ENCODE assay signal across 8 mouse cellular contexts in the genomic region with DNA sequence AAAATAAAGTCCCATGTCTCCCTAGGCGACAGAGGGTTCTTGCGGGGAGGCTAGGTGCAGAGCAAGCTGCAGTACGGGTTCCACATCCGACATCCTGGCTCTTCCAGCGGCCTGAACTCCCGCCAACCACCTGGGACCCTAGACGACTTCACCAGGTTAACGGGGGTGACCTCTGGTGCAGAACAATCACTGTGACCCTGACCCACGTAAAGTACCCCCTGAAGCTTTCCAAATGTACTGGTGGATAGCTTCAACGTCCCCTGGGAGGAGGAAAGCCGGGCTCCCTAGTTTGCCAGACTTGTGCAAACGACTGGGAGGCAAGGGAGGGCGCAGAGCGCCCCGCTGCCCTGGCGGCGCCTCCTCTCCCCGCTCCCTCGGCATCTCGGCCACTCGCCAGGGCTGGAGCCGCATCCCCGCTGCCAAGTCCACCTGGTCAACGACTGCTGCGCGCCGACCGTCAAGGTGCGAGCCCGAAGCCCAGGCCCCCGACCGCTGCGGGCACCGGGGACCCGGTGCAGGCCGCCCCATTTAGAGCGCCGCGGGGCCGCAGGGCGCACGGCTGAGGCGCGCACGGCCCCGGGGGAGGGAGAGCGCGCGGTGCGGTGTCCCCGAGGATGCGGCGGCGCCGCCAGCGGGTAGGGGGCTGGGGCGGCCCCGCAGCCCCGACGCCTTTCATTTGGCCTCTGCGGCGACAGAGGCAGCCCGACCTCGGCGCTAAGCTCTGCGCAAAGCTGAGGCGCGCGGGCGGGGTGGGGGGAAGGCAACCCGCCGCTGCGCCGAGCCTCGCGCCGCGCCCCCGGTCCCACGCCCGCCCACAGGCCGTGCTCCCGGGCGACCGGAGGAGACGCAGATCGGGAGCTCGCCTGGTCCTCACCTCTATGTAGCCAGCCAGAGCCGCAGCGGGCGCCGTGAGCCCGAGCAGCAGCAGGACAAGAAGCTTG. TPM values are rescaled to one million over a fixed set of nuclear protein-coding genes. Genes with fewer than 3 reads are reported as not detected.
A peak's percentile ranks its signal among the peaks of the same experiment; 100 is the strongest.
DNase-seq lines count a peak whose midpoint lies in the region; ATAC-seq and TF ChIP-seq lines count a peak whose summit lies in the region.

No protein-coding gene starts in this region.

- H3K9ac ChIP-seq in hindbrain, embryonic 14.5 days = peak overlapping the region; percentile 92
- peak overlapping the region; percentile 90 for H3K9ac ChIP-seq in midbrain, embryonic 11.5 days (ENCODE audit: low read length)

- peak overlapping the region; percentile 87 for H3K4me3 ChIP-seq in layer of hippocampus, adult 2 months
- H3K4me3 ChIP-seq in hindbrain, embryonic 14.5 days (replicated peaks; ENCODE audit: low read length) = peak overlapping the region; percentile 94
- H3K4me3 ChIP-seq in midbrain, embryonic 11.5 days (ENCODE audit: low read depth, low read length) = peak overlapping the region; percentile 98
- H3K4me3 ChIP-seq in spleen, adult 2 months (ENCODE audit: extremely low read depth, insufficient read depth, insufficient read length) = peak overlapping the region; percentile 87

- TF ChIP-seq CTCF in layer of hippocampus, adult 2 months (conservative IDR thresholded peaks at IDR 0.05) = no peak
- no peak for TF ChIP-seq CTCF in spleen, adult 2 months (IDR thresholded peaks at IDR 0.05; ENCODE audit: extremely low read depth, insufficient read depth, insufficient read length, insufficient replicate concordance)

- peak; percentile 75 for ATAC-seq in hindbrain, embryonic 14.5 days (ENCODE audit: low FRiP score)
- ATAC-seq in midbrain, embryonic 11.5 days (ENCODE audit: low FRiP score) = peak; percentile 65

- peak overlapping the region; percentile 90 for H3K4me2 ChIP-seq in hindbrain, embryonic 14.5 days (replicated peaks)
- H3K4me2 ChIP-seq in midbrain, embryonic 11.5 days = peak overlapping the region; percentile 95

- peak; percentile 7 to 32 for DNase-seq in layer of hippocampus, adult 2 months (ENCODE audit: low spot score in 2 of 2)
- no peak for DNase-seq in layer of hippocampus, adult 9-10 months (ENCODE audit: low spot score)
- peak; percentile 83 for DNase-seq in cerebellum, adult 9-11 months
- peak; percentile 11 to 39 for DNase-seq in frontal cortex, postnatal 10 days (ENCODE audit: low spot score in 2 of 2)
- DNase-seq in hindbrain, embryonic 14.5 days (ENCODE audit: low spot score) = no peak
- DNase-seq in left cerebral cortex, postnatal 36 days (ENCODE audit: low spot score in 2 of 2) = peak; percentile 30 to 40
- peak; percentile 93 for DNase-seq in midbrain, embryonic 11.5 days (ENCODE audit: low spot score, missing footprints)
- peak in 1 of 2 experiments; percentile 13 for DNase-seq in spleen, adult 2 months (ENCODE audit: low read depth in 1 of 2, low spot score in 2 of 2)

- no peaks in the 10 kb centered on the region for H3K36me3 ChIP-seq in hindbrain, embryonic 14.5 days (replicated peaks; ENCODE audit: control insufficient read depth, insufficient read depth)
- H3K36me3 ChIP-seq in midbrain, embryonic 11.5 days (ENCODE audit: control insufficient read depth, insufficient read depth, low read length) = no peaks in the 10 kb centered on the region
- H3K36me3 ChIP-seq in spleen, adult 2 months (ENCODE audit: control insufficient read depth, insufficient read depth, low read length) = no peaks in the 10 kb centered on the region

- no peak for TF ChIP-seq POLR2A in spleen, adult 2 months (IDR thresholded peaks at IDR 0.05; ENCODE audit: low read depth, low read length)

- WGBS in hindbrain, embryonic 14.5 days = under 1% methylated on average over 53 of the region's 93 CpGs
- under 1% methylated on average over 71 of the region's 93 CpGs for WGBS in midbrain, embryonic 11.5 days
- 1% methylated on average over 92 of the region's 93 CpGs for WGBS in spleen, adult 2 months

- peak overlapping the region; percentile 93 for H3K27ac ChIP-seq in layer of hippocampus, adult 2 months
- H3K27ac ChIP-seq in hindbrain, embryonic 14.5 days = peak overlapping the region; percentile 92
- peak overlapping the region; percentile 88 for H3K27ac ChIP-seq in midbrain, embryonic 11.5 days (ENCODE audit: low read depth, low read length)
- H3K27ac ChIP-seq in spleen, adult 2 months (ENCODE audit: insufficient read depth, low read length) = peak overlapping the region; percentile 43

- H3K4me1 ChIP-seq in hindbrain, embryonic 14.5 days (replicated peaks; ENCODE audit: control insufficient read depth, insufficient read depth, low read length) = peaks cover 28% of the 10 kb centered on the region
- peaks cover 22% of the 10 kb centered on the region for H3K4me1 ChIP-seq in midbrain, embryonic 11.5 days (ENCODE audit: control insufficient read depth, insufficient read depth, low read length)
- peaks cover 6% of the 10 kb centered on the region for H3K4me1 ChIP-seq in spleen, adult 2 months (ENCODE audit: control insufficient read depth, insufficient read depth, insufficient read length)

- intact Hi-C loops in left cerebral cortex, postnatal 36 days (cut with DNase I) = loop anchor here (1.0 to 5.0 kb wide), 3 partner anchors 34 to 136 kb away; a partner anchor contains a TSS

- no peaks in the 10 kb centered on the region for H3K27me3 ChIP-seq in hindbrain, embryonic 14.5 days (ENCODE audit: control insufficient read depth, insufficient read depth, low read length)
- H3K27me3 ChIP-seq in midbrain, embryonic 11.5 days (ENCODE audit: control insufficient read depth, insufficient read depth, low read length) = no peaks in the 10 kb centered on the region
- H3K27me3 ChIP-seq in spleen, adult 2 months (ENCODE audit: control insufficient read depth, insufficient read depth, low read length) = peaks cover 6% of the 10 kb centered on the region

- no peaks in the 10 kb centered on the region for H3K9me3 ChIP-seq in hindbrain, embryonic 14.5 days (ENCODE audit: control insufficient read depth, low read length)
- H3K9me3 ChIP-seq in midbrain, embryonic 11.5 days (ENCODE audit: control insufficient read depth, low read length) = no peaks in the 10 kb centered on the region

RNA-seq across cellular contexts. Expression of a gene that starts 0.6 kb away (rescaled TPM):
- total RNA-seq in layer of hippocampus, adult 2 months (2021) = 100 to 1,000 TPM; 447 to 470 TPM
- polyA plus RNA-seq in hindbrain, embryonic 14.5 days (2014; fragmentation: Nextera tagmentation; extraction: Ambion mirVana) = 398 and 452 TPM in 2 replicates
- 100 to 1,000 TPM; 563 to 569 TPM for total RNA-seq in left cerebral cortex, postnatal 36 days (2021)
- 233 and 256 TPM in 2 replicates for polyA plus RNA-seq in midbrain, embryonic 11.5 days (2014; fragmentation: Nextera tagmentation; extraction: Ambion mirVana)
- 78.0 and 80.4 TPM in 2 replicates for polyA plus RNA-seq in spleen, adult 2 months (2012; rRNA removed)

Comparison
In these comparisons a context has a peak if more than half of its experiments do, and no peak if none do; other contexts are left out.
1. DNase-seq: peak in layer of hippocampus, adult 2 months (2 of 2), cerebellum, adult 9-11 months (single experiment), frontal cortex, postnatal 10 days (2 of 2), left cerebral cortex, postnatal 36 days (2 of 2) and midbrain, embryonic 11.5 days (single experiment); none in layer of hippocampus, adult 9-10 months (single experiment) and hindbrain, embryonic 14.5 days (single experiment).
2. H3K27ac ChIP-seq: peak in every context shown above with its lines; median percentile 93 in layer of hippocampus, adult 2 months; 92 in hindbrain, embryonic 14.5 days; 88 in midbrain, embryonic 11.5 days; 43 in spleen, adult 2 months.
3. Peak in every context shown above with its lines, with median percentiles within 50 percentile points of each other: H3K4me3 ChIP-seq.